In the genomic region with DNA sequence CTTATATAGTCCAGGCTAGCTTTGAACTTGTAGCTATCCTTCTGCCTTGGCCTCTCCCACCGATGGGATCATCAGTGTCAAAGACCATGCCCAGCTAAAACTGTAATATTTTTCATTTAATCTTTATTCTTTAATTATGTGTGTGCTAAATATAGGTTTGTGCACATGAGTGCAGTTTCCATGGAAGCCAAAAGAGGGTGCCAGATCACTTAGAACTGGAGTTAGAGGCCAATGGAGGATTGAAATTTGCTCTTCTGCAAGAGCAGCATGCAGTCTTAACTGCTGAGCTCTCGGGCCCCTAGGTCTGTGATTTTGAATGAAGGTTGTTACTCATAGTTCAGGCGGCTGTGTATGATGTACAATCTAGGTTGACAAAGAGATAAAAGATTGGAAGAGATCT, we compare ENCODE assay signal across 9 mouse cellular contexts.
DNase-seq lines count a peak whose midpoint lies in the region; ATAC-seq and TF ChIP-seq lines count a peak whose summit lies in the region.
"Had no signal": no experiment of that assay in that cellular context is flagged by ENCODE, and none has a peak within 500 bp of the region (broad histone marks: within the 10 kb centered on the region; RNA-seq: fewer than 3 reads in every experiment).

No protein-coding gene starts in this region.

- H3K4me2 ChIP-seq in midbrain, embryonic 14.5 days (ENCODE audit: low read length), result no peak overlapping the region
- no peak overlapping the region for H3K4me2 ChIP-seq in midbrain, embryonic 11.5 days

- no peaks in the 10 kb centered on the region for H3K36me3 ChIP-seq in midbrain, embryonic 14.5 days (ENCODE audit: control insufficient read depth, insufficient read depth, low read length)
- no peaks in the 10 kb centered on the region for H3K36me3 ChIP-seq in midbrain, embryonic 11.5 days (ENCODE audit: control insufficient read depth, insufficient read depth, low read length)
- H3K36me3 ChIP-seq in splenic B cell, adult 2 months (ENCODE audit: control insufficient read depth, insufficient read depth, low read length, poor library complexity, severe bottlenecking), result no peaks in the 10 kb centered on the region

- DNase-seq in gastrocnemius, adult 2 months, result no peak
- no peak for DNase-seq in gastrocnemius, adult 8-10 months (ENCODE audit: low spot score in 2 of 2)
- peak; percentile 19 for DNase-seq in midbrain, embryonic 14.5 days
- DNase-seq in midbrain, embryonic 11.5 days (ENCODE audit: low spot score, missing footprints), result no peak
- DNase-seq in cerebellum, postnatal 14 days, result peak; percentile 32 to 53
- DNase-seq in splenic B cell, adult 2 months (ENCODE audit: low read depth, low spot score), result peak; percentile 9
- no peak for DNase-seq in urinary bladder, postnatal 10 days (ENCODE audit: low spot score)
- DNase-seq in adrenal gland, postnatal 25 days, result no peak
- DNase-seq: gastrocnemius, postnatal 36 days had no signal

- H3K9me3 ChIP-seq in midbrain, embryonic 14.5 days (ENCODE audit: control insufficient read depth, low read length), result no peaks in the 10 kb centered on the region
- H3K9me3 ChIP-seq in midbrain, embryonic 11.5 days (ENCODE audit: control insufficient read depth, low read length), result no peaks in the 10 kb centered on the region

- intact Hi-C loops in gastrocnemius, adult 2 months (cut with DNase I), result no loop called here

- no peak overlapping the region for H3K9ac ChIP-seq in midbrain, embryonic 14.5 days (replicated peaks; ENCODE audit: low read length)
- no peak overlapping the region for H3K9ac ChIP-seq in midbrain, embryonic 11.5 days (ENCODE audit: low read length)

- peak; percentile 54 for TF ChIP-seq CTCF in gastrocnemius, adult 2 months (IDR thresholded peaks at IDR 0.05)

- no peak for ATAC-seq in midbrain, embryonic 14.5 days (ENCODE audit: low FRiP score, low TSS enrichment)
- no peak for ATAC-seq in midbrain, embryonic 11.5 days (ENCODE audit: low FRiP score)

- no peak overlapping the region for H3K27ac ChIP-seq in gastrocnemius, adult 2 months
- H3K27ac ChIP-seq in midbrain, embryonic 14.5 days (replicated peaks; ENCODE audit: low read depth, low read length), result no peak overlapping the region
- no peak overlapping the region for H3K27ac ChIP-seq in midbrain, embryonic 11.5 days (ENCODE audit: low read depth, low read length)

- H3K27me3 ChIP-seq in midbrain, embryonic 14.5 days (ENCODE audit: control insufficient read depth, insufficient read depth, low read length), result no peaks in the 10 kb centered on the region
- H3K27me3 ChIP-seq in midbrain, embryonic 11.5 days (ENCODE audit: control insufficient read depth, insufficient read depth, low read length), result no peaks in the 10 kb centered on the region
- no peaks in the 10 kb centered on the region for H3K27me3 ChIP-seq in splenic B cell, adult 2 months (ENCODE audit: control insufficient read depth, insufficient read depth, low read length, poor library complexity, severe bottlenecking)

- no peak overlapping the region for H3K4me3 ChIP-seq in gastrocnemius, adult 2 months
- no peak overlapping the region for H3K4me3 ChIP-seq in midbrain, embryonic 14.5 days (replicated peaks; ENCODE audit: low read depth, low read length)
- H3K4me3 ChIP-seq in midbrain, embryonic 11.5 days (ENCODE audit: low read depth, low read length), result no peak overlapping the region

- H3K4me1 ChIP-seq in midbrain, embryonic 14.5 days (ENCODE audit: control insufficient read depth, insufficient read depth, low read length), result no peaks in the 10 kb centered on the region
- H3K4me1 ChIP-seq in midbrain, embryonic 11.5 days (ENCODE audit: control insufficient read depth, insufficient read depth, low read length), result no peaks in the 10 kb centered on the region

- WGBS in midbrain, embryonic 14.5 days, result 78% methylated on average over 3 of the region's 3 CpGs
- WGBS in midbrain, embryonic 11.5 days, result 77% methylated on average over 3 of the region's 3 CpGs

Comparison
In these comparisons a context has a peak if more than half of its experiments do, and no peak if none do; other contexts are left out.
1. DNase-seq: peak in midbrain, embryonic 14.5 days (single experiment), cerebellum, postnatal 14 days (2 of 2) and splenic B cell, adult 2 months (single experiment); none in gastrocnemius, adult 2 months (single experiment), gastrocnemius, adult 8-10 months (0 of 2), midbrain, embryonic 11.5 days (single experiment), urinary bladder, postnatal 10 days (single experiment) and adrenal gland, postnatal 25 days (single experiment).